Mouse (Mus musculus) olfactory bulb, adult 2 months (tissue): ENCODE data around the gene Sectm1b. TPM values are rescaled to one million over a fixed set of nuclear protein-coding genes. Genes with fewer than 3 reads are reported as not detected.

Experiments
- H3K27ac ChIP-seq: fragments of 200-500 bp; 2 replicates; pipeline ENCODE4 v1.5.1; 2012; ENCODE audit warnings: low read depth, low read length; ENCODE audit not compliant: insufficient read depth
- H3K4me1 ChIP-seq: fragments of 200-500 bp; 2 replicates; pipeline ENCODE4 v1.6.1; 2012; ENCODE audit warnings: low read length; ENCODE audit not compliant: control insufficient read depth, insufficient read depth
- H3K4me3 ChIP-seq: fragments of 200-500 bp; 2 replicates; pipeline ENCODE4 v1.5.1; 2012; ENCODE audit warnings: mild to moderate bottlenecking, low read depth, low read length, moderate library complexity; ENCODE audit not compliant: insufficient read depth
- CTCF ChIP-seq: fragments of 200-500 bp; IDR thresholded peaks from 2 replicates; pipeline ENCODE4 v1.5.1; 2012; ENCODE audit warnings: low read depth, mild to moderate bottlenecking, low read length, moderate library complexity; ENCODE audit not compliant: insufficient read depth
- POLR2A ChIP-seq: fragments of 200-500 bp; IDR thresholded peaks from 2 replicates; pipeline ENCODE4 v1.6.1; 2012; ENCODE audit warnings: mild to moderate bottlenecking, low read depth, low read length, moderate library complexity; ENCODE audit not compliant: insufficient read depth
- WGBS: fragments of 180-500 bp; shearing (Covaris S2); methylation state at CpG from one replicate; pipeline ENCODE4 v1.1.7; 2018; 5-methylcytosine and 5-hydroxymethylcytosine counted together
- polyA plus RNA-seq: library from polyadenylated mRNA; stranded (reverse); fragments of >200 nt; gene quantifications from 2 replicates; pipeline ENCODE4 v1.2.4, GENCODE M21; 2012; ENCODE audit warnings: low replicate concordance; ENCODE audit not compliant: missing spikeins, insufficient read depth, insufficient read length

The Sectm1b gene
- polyA plus RNA-seq, 1 experiment = not detected

DNA sequence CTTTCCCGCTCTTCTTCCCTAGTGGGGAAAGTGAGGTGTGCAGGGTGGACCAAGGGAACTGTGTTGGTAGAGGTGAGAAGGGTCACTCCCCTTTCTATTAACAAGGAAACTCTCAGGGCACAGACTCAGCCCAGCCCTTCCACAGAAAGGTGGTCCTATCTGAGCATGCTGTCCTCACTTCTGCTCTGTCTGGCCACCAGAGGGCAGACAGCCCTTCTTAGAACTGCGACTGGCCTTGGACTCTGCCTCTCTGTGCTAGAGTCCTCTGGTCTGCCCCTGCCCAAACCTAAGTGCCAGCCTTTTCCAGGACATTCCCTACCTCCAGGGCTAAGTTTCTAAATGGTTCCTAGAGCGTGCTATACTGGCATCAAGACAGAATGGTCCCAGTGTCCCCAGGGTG is 45.7 kb downstream of the Sectm1b start:
- WGBS = 46% methylated on average over 3 of the region's 3 CpGs
- Histone ChIP-seq H3K4me1 (no peaks in the 10 kb centered on the region), H3K27ac (no peak overlapping the region), H3K4me3 (no peak overlapping the region)
- peak; percentile 57; the same call in 1 of the 2 replicates for TF ChIP-seq CTCF
- no peak for TF ChIP-seq POLR2A

DNA sequence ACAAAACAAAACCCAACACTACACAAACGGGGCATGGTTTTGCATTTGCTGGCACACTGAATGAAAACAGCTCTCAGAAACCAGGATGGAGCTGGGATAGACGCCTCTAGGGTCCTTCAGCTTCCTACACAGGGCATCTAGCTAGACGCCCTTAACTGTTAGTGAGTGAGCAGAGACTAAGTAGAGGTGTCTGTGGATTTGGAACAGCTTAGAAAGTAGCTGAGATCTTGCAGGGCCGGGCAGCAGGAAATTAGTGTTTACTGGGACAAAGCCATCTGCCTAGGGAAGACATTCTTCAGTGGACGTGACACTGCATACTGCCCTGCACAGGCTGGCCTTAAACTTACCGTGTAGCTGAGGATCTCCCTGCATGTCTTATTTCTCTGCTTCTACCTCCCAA is 47.9 kb downstream of the Sectm1b start:
- H3K27ac ChIP-seq = no peak overlapping the region
- no peak overlapping the region for H3K4me3 ChIP-seq
- H3K4me1 ChIP-seq = no peaks in the 10 kb centered on the region
- TF ChIP-seq CTCF = no peak
- TF ChIP-seq POLR2A = no peak
- WGBS = 51% methylated on average over 6 of the region's 6 CpGs

- no peak for TF ChIP-seq POLR2A
- TF ChIP-seq CTCF = no peak
- no peaks in the 10 kb centered on the region for H3K4me1 ChIP-seq
- H3K27ac ChIP-seq = no peak overlapping the region
- peak overlapping the region; percentile 16; the same call in 1 of the 2 replicates for H3K4me3 ChIP-seq
- WGBS = 45% methylated on average over 19 of the region's 19 CpGs
Observed at GRCm38 (mm10) chr11:121014896-121015300, 48.5 kb downstream of the Sectm1b start.

DNA sequence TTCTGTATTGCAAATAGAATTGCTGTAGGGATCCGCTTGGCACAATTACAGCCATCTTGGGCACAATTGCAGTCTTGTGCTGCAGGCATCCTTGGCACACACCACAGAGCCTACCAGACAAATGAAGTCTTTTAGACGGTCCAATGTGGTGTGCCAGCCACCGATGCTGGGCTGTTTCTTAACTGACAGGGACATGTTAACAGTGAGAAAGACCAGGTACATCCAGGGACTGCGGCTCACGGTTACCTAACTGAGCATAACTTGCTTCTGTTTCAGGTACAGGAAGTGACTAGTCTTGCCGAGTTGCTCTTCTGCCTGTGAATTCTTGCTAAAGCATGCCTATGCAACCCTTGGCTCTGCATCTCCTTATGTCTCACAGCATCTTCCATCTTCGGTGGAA is 49.7 kb downstream of the Sectm1b start:
- WGBS = 70% methylated on average over 7 of the region's 7 CpGs
- TF ChIP-seq POLR2A (no peak), CTCF (no peak)

DNA sequence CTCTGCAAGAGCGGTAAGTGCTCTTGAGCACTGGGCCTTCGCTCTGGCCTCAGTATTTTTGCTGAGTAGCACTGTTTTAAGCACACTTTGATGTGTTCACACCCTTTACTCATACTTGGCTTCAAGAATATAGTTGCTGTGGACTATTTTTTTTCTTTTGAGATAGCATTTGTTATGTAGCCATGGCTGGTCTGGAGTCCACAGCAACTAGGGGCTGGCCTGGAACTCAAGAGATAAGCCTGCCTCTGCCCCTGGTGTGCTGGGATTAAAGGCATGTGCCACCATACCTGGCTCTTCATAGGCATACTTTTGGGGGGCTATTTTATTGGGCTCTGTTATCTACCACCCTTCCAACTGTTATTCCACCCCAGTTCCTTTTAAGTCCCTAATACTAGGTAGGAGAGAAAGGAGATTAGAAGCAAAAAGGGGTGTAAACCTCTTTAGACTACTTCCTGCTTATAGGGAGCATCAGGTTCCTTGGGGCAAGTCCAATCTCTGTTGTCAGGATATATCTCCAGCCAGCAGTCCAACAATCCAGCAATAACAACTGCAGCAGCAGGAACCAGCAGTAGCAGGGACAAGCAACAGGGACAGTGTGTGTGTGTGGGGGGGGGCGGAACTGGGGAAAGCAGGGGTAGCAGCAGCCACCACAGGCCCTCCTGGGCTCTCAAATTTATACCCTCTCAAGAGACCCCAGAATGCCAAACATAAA is 53.2 kb downstream of the Sectm1b start:
- Histone ChIP-seq H3K27ac (no peak overlapping the region), H3K4me1 (no peaks in the 10 kb centered on the region), H3K4me3 (no peak overlapping the region)
- 96% methylated on average over 3 of the region's 3 CpGs for WGBS
- TF ChIP-seq POLR2A (no peak), CTCF (no peak)

More for the DNA sequence above, 49.7 kb downstream of the Sectm1b start:
- H3K4me1 ChIP-seq = no peaks in the 10 kb centered on the region
- H3K27ac ChIP-seq = no peak overlapping the region
- no peak overlapping the region for H3K4me3 ChIP-seq

GRCm38 (mm10) chr11:121006184-121006583 is 57.2 kb downstream of the Sectm1b start:
- H3K4me3 ChIP-seq = no peak overlapping the region
- peaks cover 4% of the 10 kb centered on the region; the same call in 1 of the 2 replicates for H3K4me1 ChIP-seq
- 83% methylated on average over 6 of the region's 6 CpGs for WGBS
- no peak overlapping the region for H3K27ac ChIP-seq
- TF ChIP-seq CTCF (no peak), POLR2A (no peak)

DNA sequence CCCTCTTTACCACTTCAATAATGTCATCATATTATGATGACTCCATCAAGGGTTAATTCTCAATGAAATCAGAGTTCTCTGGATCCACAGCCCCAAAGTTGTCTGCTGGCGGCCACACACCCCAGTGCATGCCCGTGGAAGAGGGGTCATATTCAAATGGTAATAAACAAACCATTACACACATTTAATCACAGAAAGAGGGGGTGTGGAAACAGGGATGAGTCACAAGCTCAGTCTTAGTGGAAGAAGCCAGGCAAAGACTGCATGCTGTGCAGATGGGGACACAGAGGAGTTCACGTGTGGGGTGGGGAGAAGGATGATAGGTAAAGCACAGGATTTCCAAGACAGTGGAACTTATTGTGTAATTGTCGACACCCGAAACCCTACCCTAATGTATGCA is 59.1 kb downstream of the Sectm1b start:
- Histone ChIP-seq H3K27ac (no peak overlapping the region; the same call in 1 of the 2 replicates), H3K4me3 (no peak overlapping the region), H3K4me1 (peaks cover 4% of the 10 kb centered on the region; the same call in 1 of the 2 replicates)
- TF ChIP-seq CTCF = no peak
- TF ChIP-seq POLR2A = no peak
- 11% methylated on average over 5 of the region's 5 CpGs for whole genome bisulfite sequencing

Other genes with a start within 250 kb of the Sectm1b start
- not detected in 2 replicates for gene Fasn, start 239.0 kb downstream of the Sectm1b start, polyA plus RNA-seq
- not detected in 2 replicates for gene Ccdc57, start 130.7 kb downstream of the Sectm1b start, polyA plus RNA-seq
- gene Slc16a3, start 115.1 kb downstream of the Sectm1b start, polyA plus RNA-seq = not detected in 2 replicates
- not detected in 2 replicates for gene Csnk1d, start 72.2 kb downstream of the Sectm1b start, polyA plus RNA-seq
- gene Cd7, start 24.2 kb downstream of the Sectm1b start, polyA plus RNA-seq = not detected in 2 replicates
- not detected in 2 replicates for gene Sectm1a, start 17.7 kb upstream of the Sectm1b start, polyA plus RNA-seq
- gene Tex19.2, start 55.1 kb upstream of the Sectm1b start, polyA plus RNA-seq = not detected in 2 replicates
- not detected in 2 replicates for gene Tex19.1, start 82.6 kb upstream of the Sectm1b start, polyA plus RNA-seq
- gene Uts2r, start 96.7 kb upstream of the Sectm1b start, polyA plus RNA-seq = not detected in 2 replicates
- gene Hexdc, start 140.9 kb upstream of the Sectm1b start, polyA plus RNA-seq = not detected in 2 replicates
- gene Ogfod3, start 141.1 kb upstream of the Sectm1b start, polyA plus RNA-seq = not detected in 2 replicates
- not detected in 2 replicates for gene Cybc1, start 165.8 kb upstream of the Sectm1b start, polyA plus RNA-seq
- gene Narf, start 173.7 kb upstream of the Sectm1b start, polyA plus RNA-seq = not detected in 2 replicates
- gene Foxk2, start 196.4 kb upstream of the Sectm1b start, polyA plus RNA-seq = not detected in 2 replicates